Mouse (Mus musculus) heart, adult 11 months (tissue): ENCODE measurements around the gene Zfp143.
A peak's percentile ranks its signal among the peaks of the same experiment; 100 is the strongest.
"Not testable (repeated sequence)": the region's sequence is repeated elsewhere in the genome, so short reads cannot be mapped to it uniquely, and the experiment has no call there.

Experiments used
- DNase-seq: peaks from one replicate; pipeline ENCODE4 v3.0.0; 2022

The Zfp143 gene

GRCm38 (mm10) chr7:110097106-110097793 lies 36.2 kb downstream of the Zfp143 start:
- DNase-seq, result peak; percentile 89

- DNase-seq, result no peak
These were observed 39.8 kb downstream of the Zfp143 start for GRCm38 (mm10) chr7:110100854-110101253.

- DNase-seq, result no peak
These were observed 40.2 kb downstream of the Zfp143 start for GRCm38 (mm10) chr7:110101266-110101665.

GRCm38 (mm10) chr7:110105041-110105440 lies 44.0 kb downstream of the Zfp143 start:
- no peak for DNase-seq

- no peak for DNase-seq
These were observed 45.6 kb downstream of the Zfp143 start for GRCm38 (mm10) chr7:110106633-110107032.

- DNase-seq, result not testable (repeated sequence)
These were observed 47.5 kb downstream of the Zfp143 start for GRCm38 (mm10) chr7:110108524-110108923.

GRCm38 (mm10) chr7:110108967-110109610 lies 48.1 kb downstream of the Zfp143 start:
- peak; percentile 98 for DNase-seq

- DNase-seq, result peak; percentile 93
These were observed 49.1 kb downstream of the Zfp143 start for GRCm38 (mm10) chr7:110110061-110110656.

GRCm38 (mm10) chr7:110114699-110115098 lies 53.7 kb downstream of the Zfp143 start:
- peak; percentile 70 for DNase-seq

- peak; percentile 99 for DNase-seq
These were observed 55.8 kb downstream of the Zfp143 start for GRCm38 (mm10) chr7:110116731-110117291.

GRCm38 (mm10) chr7:110118448-110118847 lies 57.4 kb downstream of the Zfp143 start:
- peak; percentile 97 for DNase-seq

GRCm38 (mm10) chr7:110120157-110120784 lies 59.3 kb downstream of the Zfp143 start:
- peak; percentile 84 for DNase-seq

- DNase-seq, result no peak
These were observed 60.1 kb downstream of the Zfp143 start for GRCm38 (mm10) chr7:110121162-110121515.

- peak; percentile 100 for DNase-seq
These were observed 60.7 kb downstream of the Zfp143 start, which contains the start of gene Wee1 for GRCm38 (mm10) chr7:110121516-110122288. Gene Wee1, plus strand, starts transcription at chr7:110122046.

GRCm38 (mm10) chr7:110122289-110122564 lies 61.2 kb downstream of the Zfp143 start:
- no peak for DNase-seq

- peak; percentile 99 for DNase-seq
These were observed 61.8 kb downstream of the Zfp143 start for GRCm38 (mm10) chr7:110122565-110123422.

GRCm38 (mm10) chr7:110123844-110124555 lies 63.0 kb downstream of the Zfp143 start:
- peak; percentile 93 for DNase-seq

- peak; percentile 89 for DNase-seq
These were observed 67.5 kb downstream of the Zfp143 start for GRCm38 (mm10) chr7:110128566-110128965.

- DNase-seq, result peak; percentile 74
These were observed 71.3 kb downstream of the Zfp143 start for GRCm38 (mm10) chr7:110132272-110132671.

- peak; percentile 42 for DNase-seq
These were observed 73.0 kb downstream of the Zfp143 start for GRCm38 (mm10) chr7:110133988-110134387.

GRCm38 (mm10) chr7:110138538-110138937 lies 77.5 kb downstream of the Zfp143 start:
- peak; percentile 13 for DNase-seq
